Mouse (Mus musculus): ENCODE measurements around the gene Gm20388.
A peak's percentile ranks its signal among the peaks of the same experiment; 100 is the strongest.

The Gm20388 gene

DNA sequence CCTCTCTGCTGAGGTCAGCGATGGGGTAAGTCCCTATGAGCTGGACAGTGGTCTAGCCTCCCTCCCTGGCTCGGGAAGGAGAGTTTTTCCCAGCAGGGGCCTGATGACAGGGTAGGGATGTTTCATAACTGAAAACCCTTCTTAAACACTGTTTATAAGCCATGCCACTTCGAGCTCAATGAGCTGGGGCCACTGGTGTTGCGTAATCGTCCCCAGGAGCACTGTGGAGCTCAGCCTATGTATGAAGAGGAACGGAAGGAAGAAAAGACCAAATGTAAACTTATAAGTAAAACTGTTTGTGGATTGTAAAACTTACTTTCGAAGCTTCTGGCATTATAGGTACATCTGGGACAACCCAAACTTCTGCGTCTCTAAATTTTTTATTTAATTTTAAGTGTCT lies 4291.1 kb downstream of the Gm20388 start:
- no peak for DNase-seq (ENCODE audit: low read depth, low spot score)

DNA sequence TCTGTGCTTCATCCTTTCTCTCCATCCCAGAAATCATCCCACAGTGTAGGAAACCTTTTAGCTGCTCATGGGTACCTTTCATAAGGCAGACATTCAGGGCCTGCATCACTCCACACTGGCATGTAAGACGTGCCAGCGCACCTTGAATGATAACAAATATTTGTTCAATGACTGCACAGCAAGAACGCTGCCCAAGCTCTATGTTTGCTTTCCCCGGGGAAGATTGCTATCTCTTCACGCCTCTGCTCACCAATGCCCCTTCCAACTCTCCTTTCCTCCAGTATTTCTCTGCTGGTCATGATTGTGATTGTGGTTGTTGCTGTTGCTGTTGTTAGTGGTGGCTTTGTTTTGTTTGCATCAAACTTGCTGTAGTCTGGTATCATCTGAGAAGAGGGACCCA lies 4292.3 kb downstream of the Gm20388 start:
- no peak for DNase-seq (ENCODE audit: low read depth, low spot score)

DNA sequence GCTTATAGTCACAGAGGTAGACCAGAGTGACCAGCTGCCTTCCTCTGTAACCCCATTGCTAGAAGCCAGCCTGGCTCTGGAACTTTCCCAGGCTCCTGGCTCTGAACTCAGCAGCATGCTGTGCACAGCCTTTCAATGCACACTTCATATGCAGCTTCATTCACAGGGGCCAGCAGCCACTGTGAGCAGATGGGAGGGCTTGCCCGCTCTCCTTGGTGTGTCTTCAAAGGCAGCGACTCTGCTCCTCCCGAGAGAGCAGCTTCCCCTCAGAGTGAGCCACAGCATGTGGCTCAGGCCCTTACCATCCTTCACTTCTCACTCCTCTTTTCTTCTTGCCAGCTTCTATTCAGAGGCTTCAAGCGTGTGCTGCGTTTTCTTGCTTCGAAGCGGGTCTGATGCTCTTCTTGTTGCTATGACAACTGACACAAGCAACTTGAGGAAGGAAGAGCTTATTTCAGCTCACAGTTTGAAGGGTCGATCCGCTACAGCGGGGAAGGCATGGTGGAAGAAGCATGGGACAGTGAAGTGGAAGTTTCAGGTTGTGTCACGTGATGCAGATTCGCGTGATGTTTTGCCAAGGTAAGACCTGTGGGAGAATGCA lies 4293.5 kb downstream of the Gm20388 start:
- no peak for DNase-seq (ENCODE audit: low read depth, low spot score)

DNA sequence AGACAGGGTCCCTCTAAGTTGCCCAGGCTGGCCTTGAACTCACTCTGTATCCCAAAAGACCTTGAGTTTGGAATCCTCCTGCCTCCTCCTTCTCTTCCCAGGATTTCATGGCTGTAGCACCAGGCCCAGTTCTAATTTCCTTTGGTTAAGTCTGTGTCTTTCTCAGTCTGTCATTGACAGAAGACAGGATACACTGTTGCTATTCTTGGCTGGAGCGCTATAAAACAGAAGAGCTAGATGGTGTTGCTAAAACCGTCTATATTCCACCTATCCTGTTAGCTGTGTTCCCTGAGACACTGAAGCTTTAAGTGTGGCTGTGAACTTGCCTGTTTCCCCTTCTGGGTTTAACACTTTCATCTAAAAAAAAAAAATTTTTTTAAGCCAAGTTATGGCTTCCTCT lies 4301.5 kb downstream of the Gm20388 start:
- no peak for DNase-seq (ENCODE audit: low read depth, low spot score)

DNA sequence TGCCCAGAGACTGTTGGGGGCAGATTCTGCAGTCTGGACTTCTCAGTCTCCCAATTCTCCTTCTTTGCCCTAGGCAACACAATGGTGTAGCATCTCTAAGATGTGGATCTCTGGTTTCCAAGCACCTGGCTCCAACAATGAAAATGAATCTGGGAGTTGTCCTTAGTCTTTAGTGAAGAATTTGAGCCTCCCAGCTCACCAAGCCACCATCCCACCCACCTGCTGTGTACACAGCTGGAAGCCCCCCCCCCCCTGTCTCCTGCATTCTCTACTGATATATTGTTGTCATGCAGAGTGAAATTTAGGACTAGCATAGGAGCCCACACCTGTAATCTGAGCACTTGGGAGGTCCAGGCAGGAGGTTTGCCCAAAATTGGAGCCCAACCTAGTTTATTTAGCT lies 4306.3 kb downstream of the Gm20388 start:
- no peak for DNase-seq (ENCODE audit: low read depth, low spot score)

DNA sequence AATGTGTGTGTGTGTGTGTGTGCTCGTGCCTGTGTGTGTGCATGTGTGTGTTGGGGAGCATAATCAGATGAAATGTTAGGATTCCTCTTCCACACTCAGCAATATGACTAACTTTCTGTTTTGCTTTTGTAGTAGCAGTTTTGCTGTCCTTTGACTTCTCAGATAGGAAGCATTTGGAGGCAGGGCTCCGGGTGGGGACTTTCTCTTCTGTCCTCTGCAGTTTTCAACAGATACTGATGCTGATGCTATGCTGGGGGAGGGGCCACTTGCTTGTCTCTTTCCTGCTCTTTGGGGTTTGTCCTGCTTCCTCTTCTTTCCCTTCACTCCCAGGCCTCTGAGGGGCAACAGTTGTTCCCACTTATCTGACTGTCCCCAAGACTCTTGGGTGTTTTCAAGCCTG lies 4319.2 kb downstream of the Gm20388 start:
- DNase-seq (ENCODE audit: low read depth, low spot score), result no peak

- no peak for DNase-seq (ENCODE audit: low read depth, low spot score)
Measured at GRCm38 (mm10) chr8:124230496-124231175, 4320.0 kb downstream of the Gm20388 start.

DNA sequence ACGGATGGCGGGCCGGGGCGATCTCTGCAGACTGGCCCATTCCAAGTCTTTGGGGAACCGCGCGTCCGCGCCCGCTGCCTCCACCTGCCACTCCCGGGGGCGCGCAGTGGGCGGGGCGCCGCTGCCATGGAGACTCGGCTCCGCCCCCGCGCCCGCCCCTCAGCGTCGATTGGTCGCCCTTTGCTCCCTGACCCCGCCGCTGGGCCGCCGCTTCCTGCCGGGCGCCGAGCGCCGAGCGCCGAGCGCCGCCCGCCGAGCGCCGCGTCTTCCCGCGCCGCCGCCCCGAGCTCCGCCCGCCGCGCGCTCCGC lies 4320.5 kb downstream of the Gm20388 start, which contains the start of gene Galnt2:
Gene Galnt2 (plus strand): TSS at position 216 of the 309 bp plus-strand sequence.
- DNase-seq (ENCODE audit: low read depth, low spot score), result peak; percentile 55

GRCm38 (mm10) chr8:124231485-124232279 lies 4321.0 kb downstream of the Gm20388 start:
- peak; percentile 22 for DNase-seq (ENCODE audit: low read depth, low spot score)

GRCm38 (mm10) chr8:124232280-124232600 lies 4321.6 kb downstream of the Gm20388 start:
- no peak for DNase-seq (ENCODE audit: low read depth, low spot score)

GRCm38 (mm10) chr8:124234496-124234895 lies 4323.9 kb downstream of the Gm20388 start:
- DNase-seq (ENCODE audit: low read depth, low spot score), result no peak

GRCm38 (mm10) chr8:124235536-124235935 lies 4324.9 kb downstream of the Gm20388 start:
- no peak for DNase-seq (ENCODE audit: low read depth, low spot score)

- no peak for DNase-seq (ENCODE audit: low read depth, low spot score)
Measured at GRCm38 (mm10) chr8:124239350-124239749, 4328.7 kb downstream of the Gm20388 start.

- DNase-seq (ENCODE audit: low read depth, low spot score), result no peak
Measured at GRCm38 (mm10) chr8:124240932-124241331, 4330.3 kb downstream of the Gm20388 start.

- DNase-seq (ENCODE audit: low read depth, low spot score), result no peak
Measured at GRCm38 (mm10) chr8:124242208-124242607, 4331.6 kb downstream of the Gm20388 start.

- DNase-seq (ENCODE audit: low read depth, low spot score), result no peak
Measured at GRCm38 (mm10) chr8:124242913-124243312, 4332.3 kb downstream of the Gm20388 start.

GRCm38 (mm10) chr8:124247581-124247980 lies 4336.9 kb downstream of the Gm20388 start:
- DNase-seq (ENCODE audit: low read depth, low spot score), result no peak

DNA sequence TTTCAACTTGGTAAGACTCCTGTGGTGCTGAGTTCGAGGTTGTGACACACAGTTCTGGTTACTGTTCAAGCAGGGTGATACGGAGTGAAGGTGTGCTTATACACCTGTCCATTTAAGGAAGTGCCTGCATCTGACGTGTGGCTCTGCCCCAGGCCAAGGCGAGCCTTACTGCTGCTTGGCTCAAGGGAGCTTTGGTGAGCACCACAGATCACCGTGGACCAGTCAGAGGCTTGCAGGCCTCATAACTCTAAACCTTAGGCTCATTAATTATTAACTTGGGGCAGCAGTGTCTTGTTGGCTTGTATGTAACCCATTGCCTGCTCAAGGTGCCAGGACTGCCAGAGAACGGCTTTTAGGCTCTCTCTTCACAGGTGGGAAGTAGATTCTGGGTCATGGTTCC lies 4338.0 kb downstream of the Gm20388 start:
- no peak for DNase-seq (ENCODE audit: low read depth, low spot score)

- DNase-seq (ENCODE audit: low read depth, low spot score), result peak; percentile 12
Measured at GRCm38 (mm10) chr8:124250255-124250654, 4339.6 kb downstream of the Gm20388 start.

DNA sequence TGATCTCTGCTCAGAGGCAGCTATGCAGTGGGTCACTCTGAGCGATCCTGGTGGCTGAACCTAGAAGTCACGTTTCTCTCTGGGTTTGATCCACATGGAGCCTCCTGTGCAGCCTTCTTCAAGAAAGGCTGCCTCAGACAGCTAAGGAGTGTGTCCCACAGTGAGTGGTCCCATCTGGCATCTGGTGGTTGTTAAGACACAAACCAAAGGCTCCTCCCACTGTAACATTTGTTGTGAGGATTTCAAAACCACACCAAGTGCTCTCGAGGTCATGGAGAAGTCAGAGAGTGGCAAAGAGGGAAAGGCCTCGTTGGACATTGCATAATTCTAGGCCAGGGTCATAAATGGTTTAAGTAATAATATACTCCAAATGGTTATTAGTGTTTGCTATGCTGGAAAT lies 4340.1 kb downstream of the Gm20388 start:
- DNase-seq (ENCODE audit: low read depth, low spot score), result no peak

- no peak for DNase-seq (ENCODE audit: low read depth, low spot score)
Measured at GRCm38 (mm10) chr8:124252533-124252950, 4341.9 kb downstream of the Gm20388 start.

DNA sequence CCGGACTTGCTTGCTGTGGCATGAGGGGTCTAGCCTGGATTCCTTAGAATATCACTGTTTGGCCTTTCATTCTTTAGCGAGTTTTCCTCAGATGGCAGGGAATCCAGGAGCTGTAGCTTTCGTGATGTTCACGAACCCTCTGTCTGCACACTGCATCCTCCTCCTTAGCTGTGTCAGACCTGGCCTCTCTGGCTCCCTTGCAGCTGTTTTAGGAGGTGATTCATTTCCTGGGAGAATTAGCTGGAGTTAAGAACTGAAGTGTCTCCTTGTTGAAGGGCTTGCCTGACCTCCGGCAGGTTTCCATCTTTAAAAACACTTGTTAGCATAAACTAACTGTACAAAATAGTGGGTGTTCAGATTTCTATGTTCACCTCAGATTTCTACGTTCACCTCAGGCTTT lies 4343.3 kb downstream of the Gm20388 start:
- no peak for DNase-seq (ENCODE audit: low read depth, low spot score)

GRCm38 (mm10) chr8:124256841-124257240 lies 4346.2 kb downstream of the Gm20388 start:
- DNase-seq (ENCODE audit: low read depth, low spot score), result no peak

Data from c-Kit-negative CD71-positive TER-119-positive erythroid progenitor cells, embryonic 14.5 days (primary cell).